Mouse (Mus musculus) heart, embryonic 13.5 days (tissue): ENCODE data around the gene Mapk1ip1l. TPM values are rescaled to one million over a fixed set of nuclear protein-coding genes. Genes with fewer than 3 reads are reported as not detected.

ENCODE experiments used
- ATAC-seq: fragments of 200-750 bp; cut with Nextera tagmentation; 2 replicates; pipeline ENCODE4 v1.8.0; 2017; ENCODE audit warnings: moderate TSS enrichment; ENCODE audit not compliant: insufficient number of reproducible peaks, low FRiP score, low TSS enrichment; ENCODE audit errors: extremely low read depth
- H3K27ac ChIP-seq: fragments of 300-500 bp; sonication (generic); replicated peaks from 2 replicates; pipeline ENCODE4 v1.5.1; 2015; ENCODE audit warnings: moderate library complexity, mild to moderate bottlenecking, inconsistent platforms
- H3K27me3 ChIP-seq: fragments of 300-500 bp; sonication (generic); replicated peaks from 2 replicates; pipeline ENCODE4 v1.6.1; 2015; ENCODE audit warnings: mild to moderate bottlenecking, inconsistent platforms
- H3K36me3 ChIP-seq: fragments of 300-500 bp; sonication (generic); 2 replicates; pipeline ENCODE4 v1.6.1; 2015; ENCODE audit warnings: mild to moderate bottlenecking, inconsistent platforms
- H3K4me1 ChIP-seq: fragments of 300-500 bp; sonication (generic); 2 replicates; pipeline ENCODE4 v1.6.1; 2015; ENCODE audit warnings: inconsistent platforms
- H3K4me2 ChIP-seq: fragments of 300-500 bp; sonication (generic); 2 replicates; pipeline ENCODE4 v1.6.1; 2015; ENCODE audit warnings: inconsistent platforms, mild to moderate bottlenecking, moderate library complexity
- H3K4me3 ChIP-seq: fragments of 300-500 bp; sonication (generic); 2 replicates; pipeline ENCODE4 v1.5.1; 2015; ENCODE audit warnings: moderate library complexity, mild to moderate bottlenecking, inconsistent platforms
- H3K9ac ChIP-seq: fragments of 300-500 bp; sonication (generic); 2 replicates; pipeline ENCODE4 v1.6.1; 2015; ENCODE audit warnings: inconsistent platforms, mild to moderate bottlenecking, moderate library complexity
- H3K9me3 ChIP-seq: fragments of 300-500 bp; sonication (generic); 2 replicates; pipeline ENCODE4 v1.6.1; 2016; ENCODE audit warnings: inconsistent platforms
- WGBS: fragments of 180-500 bp; shearing (Covaris S2); methylation state at CpG from one replicate; pipeline ENCODE4 v1.1.7; 2015; ENCODE audit warnings: mixed read lengths; 5-methylcytosine and 5-hydroxymethylcytosine counted together
- polyA plus RNA-seq: library from polyadenylated mRNA; unstranded; fragments of >200 nt; fragmentation: Nextera tagmentation; extraction: Ambion mirVana; gene quantifications from 2 replicates; pipeline ENCODE4 v1.2.1, GENCODE M21; 2015

Mapk1ip1l gene
- polyA plus RNA-seq, 1 experiment from 2014 or later = 43.1 TPM

GRCm38 (mm10) chr14:47361899-47362298 lies 63.8 kb downstream of the Mapk1ip1l start:
- Histone ChIP-seq H3K4me2 (no peak overlapping the region), H3K4me1 (peaks cover 16% of the 10 kb centered on the region), H3K9ac (no peak overlapping the region), H3K27me3 (no peaks in the 10 kb centered on the region; the same call in 1 of the 2 replicates), H3K36me3 (no peaks in the 10 kb centered on the region), H3K27ac (no peak overlapping the region), H3K4me3 (no peak overlapping the region), H3K9me3 (no peaks in the 10 kb centered on the region)
- ATAC-seq = no peak
- 57% methylated on average over 9 of the region's 9 CpGs for WGBS

- Histone ChIP-seq H3K27ac (no peak overlapping the region), H3K4me1 (peaks cover 25% of the 10 kb centered on the region), H3K4me2 (peak overlapping the region; percentile 63), H3K36me3 (no peaks in the 10 kb centered on the region), H3K4me3 (peak overlapping the region; percentile 28), H3K9me3 (no peaks in the 10 kb centered on the region), H3K9ac (peak overlapping the region; percentile 8), H3K27me3 (peaks cover 2% of the 10 kb centered on the region; the same call in 1 of the 2 replicates)
- no peak for ATAC-seq
- 25% methylated on average over 21 of the region's 21 CpGs for WGBS
Observed at GRCm38 (mm10) chr14:47364742-47365449, 66.8 kb downstream of the Mapk1ip1l start.

GRCm38 (mm10) chr14:47366881-47367321 lies 68.8 kb downstream of the Mapk1ip1l start:
- H3K9ac ChIP-seq = no peak overlapping the region
- no peak overlapping the region for H3K4me3 ChIP-seq
- no peak overlapping the region for H3K27ac ChIP-seq
- H3K4me2 ChIP-seq = peak overlapping the region; percentile 61; the same call in 1 of the 2 replicates
- H3K4me1 ChIP-seq = peaks cover 25% of the 10 kb centered on the region
- no peaks in the 10 kb centered on the region for H3K36me3 ChIP-seq
- ATAC-seq = 0 out of 2 replicates have a peak, but pooled peaks have one; percentile 45
- no peaks in the 10 kb centered on the region for H3K9me3 ChIP-seq
- WGBS = 36% methylated on average over 7 of the region's 7 CpGs
- peaks cover 4% of the 10 kb centered on the region; the same call in 1 of the 2 replicates for H3K27me3 ChIP-seq

GRCm38 (mm10) chr14:47367461-47367860 lies 69.4 kb downstream of the Mapk1ip1l start, which contains the start of gene Lgals3:
Lgals3 (plus strand) TSS chr14:47367751.
- Histone ChIP-seq H3K36me3 (no peaks in the 10 kb centered on the region), H3K4me3 (peak within 1 kb of the TSS; percentile 27), H3K9ac (0 out of 2 replicates have a peak within 1 kb of the TSS, but pooled peaks have one; percentile 33), H3K9me3 (no peaks in the 10 kb centered on the region), H3K27ac (no peak within 1 kb of the TSS), H3K4me2 (peak within 1 kb of the TSS; percentile 61), H3K27me3 (peaks cover 10% of the 10 kb centered on the region), H3K4me1 (peaks cover 25% of the 10 kb centered on the region)
- 21% methylated on average over 9 of the region's 9 CpGs for WGBS
- ATAC-seq = peak; percentile 31; the same call in 1 of the 2 replicates

GRCm38 (mm10) chr14:47369741-47370140 lies 71.7 kb downstream of the Mapk1ip1l start:
- H3K36me3 ChIP-seq = no peaks in the 10 kb centered on the region
- 81% methylated on average over 5 of the region's 5 CpGs for WGBS
- H3K27ac ChIP-seq = no peak overlapping the region
- H3K4me3 ChIP-seq = no peak overlapping the region
- no peaks in the 10 kb centered on the region for H3K9me3 ChIP-seq
- no peak for ATAC-seq
- peaks cover 32% of the 10 kb centered on the region for H3K27me3 ChIP-seq
- peaks cover 31% of the 10 kb centered on the region for H3K4me1 ChIP-seq
- no peak overlapping the region for H3K4me2 ChIP-seq
- H3K9ac ChIP-seq = no peak overlapping the region

GRCm38 (mm10) chr14:47370790-47371189 lies 72.7 kb downstream of the Mapk1ip1l start:
- 79% methylated on average over 3 of the region's 3 CpGs for WGBS
- no peak for ATAC-seq
- Histone ChIP-seq H3K9me3 (no peaks in the 10 kb centered on the region), H3K36me3 (no peaks in the 10 kb centered on the region), H3K4me1 (peaks cover 24% of the 10 kb centered on the region), H3K4me2 (no peak overlapping the region), H3K27me3 (peaks cover 43% of the 10 kb centered on the region), H3K9ac (no peak overlapping the region), H3K4me3 (no peak overlapping the region), H3K27ac (no peak overlapping the region)

- H3K9ac ChIP-seq = no peak overlapping the region
- H3K9me3 ChIP-seq = no peaks in the 10 kb centered on the region
- H3K4me3 ChIP-seq = no peak overlapping the region
- no peak for ATAC-seq
- 58% methylated on average over 6 of the region's 6 CpGs for WGBS
- H3K36me3 ChIP-seq = no peaks in the 10 kb centered on the region
- H3K4me1 ChIP-seq = peaks cover 23% of the 10 kb centered on the region
- H3K27ac ChIP-seq = no peak overlapping the region
- no peak overlapping the region for H3K4me2 ChIP-seq
- H3K27me3 ChIP-seq = peaks cover 48% of the 10 kb centered on the region
Observed at GRCm38 (mm10) chr14:47371689-47372088, 73.6 kb downstream of the Mapk1ip1l start.

Other genes starting within 250 kb of the Mapk1ip1l start
- 5.4 and 5.5 TPM in 2 replicates for gene Gch1, start 108.9 kb upstream of the Mapk1ip1l start, polyA plus RNA-seq
- gene Wdhd1, start 21.4 kb upstream of the Mapk1ip1l start, polyA plus RNA-seq = 16.4 and 17.3 TPM in 2 replicates
- 1.8 and 2.4 TPM in 2 replicates for gene Socs4, start 21.3 kb upstream of the Mapk1ip1l start, polyA plus RNA-seq
- 2.7 and 4.3 TPM in 2 replicates for gene Lgals3, start 69.5 kb downstream of the Mapk1ip1l start, polyA plus RNA-seq
- 31.0 and 33.4 TPM in 2 replicates for gene Dlgap5, start 120.1 kb downstream of the Mapk1ip1l start, polyA plus RNA-seq
- gene Fbxo34, start 152.2 kb downstream of the Mapk1ip1l start, polyA plus RNA-seq = 15.1 and 16.0 TPM in 2 replicates